Mouse (Mus musculus): Measurements from ENCODE around the gene Cox5a. TPM values are rescaled to one million over a fixed set of nuclear protein-coding genes. Genes with fewer than 3 reads are reported as not detected.

The Cox5a gene
- polyA plus RNA-seq (2015; fragmentation: Nextera tagmentation; extraction: Ambion mirVana), result 761 and 777 TPM in 2 replicates

- ATAC-seq, result peak; percentile 98
- no peaks in the 10 kb centered on the region for H3K36me3 ChIP-seq (replicated peaks; ENCODE audit: insufficient read depth, low read length)
- H3K9ac ChIP-seq (replicated peaks), result peak within 1 kb of the TSS; percentile 98
- TF ChIP-seq CTCF (IDR thresholded peaks at IDR 0.05; ENCODE audit: low read depth) (peak; percentile 28), EP300 (IDR thresholded peaks at IDR 0.05; ENCODE audit: low read depth) (no peak; the same call in 1 of the 2 replicates)
- peak within 1 kb of the TSS; percentile 88 for H3K4me2 ChIP-seq (ENCODE audit: low read depth, low read length)
- peaks cover 30% of the 10 kb centered on the region for H3K4me1 ChIP-seq (ENCODE audit: insufficient read depth)
- peak; percentile 95 for DNase-seq
- H3K27me3 ChIP-seq (ENCODE audit: insufficient read depth, low read length), result no peaks in the 10 kb centered on the region
- peak within 1 kb of the TSS; percentile 97 for H3K4me3 ChIP-seq (ENCODE audit: low read depth, low read length)
- peak within 1 kb of the TSS; percentile 99 for H3K27ac ChIP-seq (ENCODE audit: low read depth)
- no peaks in the 10 kb centered on the region for H3K9me3 ChIP-seq (ENCODE audit: low read length)
- WGBS (ENCODE audit: insufficient replicate concordance), result under 1% methylated on average over 92 of the region's 95 CpGs
Measured at GRCm38 (mm10) chr9:57521056-57521911, at the start of gene Cox5a. Cox5a (plus strand) TSS chr9:57521274.

- Histone ChIP-seq H3K4me3 (ENCODE audit: low read depth, low read length) (no peak overlapping the region), H3K4me1 (ENCODE audit: insufficient read depth) (no peaks in the 10 kb centered on the region), H3K27ac (ENCODE audit: low read depth) (no peak overlapping the region), H3K9ac (replicated peaks) (no peak overlapping the region), H3K9me3 (ENCODE audit: low read length) (no peaks in the 10 kb centered on the region), H3K36me3 (replicated peaks; ENCODE audit: insufficient read depth, low read length) (no peaks in the 10 kb centered on the region), H3K4me2 (ENCODE audit: low read depth, low read length) (no peak overlapping the region), H3K27me3 (ENCODE audit: insufficient read depth, low read length) (no peaks in the 10 kb centered on the region)
- peak; percentile 85 for DNase-seq
- peak; percentile 49; the same call in 1 of the 2 replicates for ATAC-seq
- TF ChIP-seq CTCF (IDR thresholded peaks at IDR 0.05; ENCODE audit: low read depth) (peak; percentile 99), EP300 (IDR thresholded peaks at IDR 0.05; ENCODE audit: low read depth) (no peak)
- 13% methylated on average over 7 of the region's 7 CpGs for WGBS (ENCODE audit: insufficient replicate concordance)
Measured at GRCm38 (mm10) chr9:57485774-57486173, 35.3 kb upstream of the Cox5a start.

GRCm38 (mm10) chr9:57487807-57488206, 33.3 kb upstream of the Cox5a start:
- H3K9me3 ChIP-seq (ENCODE audit: low read length), result no peaks in the 10 kb centered on the region

DNA sequence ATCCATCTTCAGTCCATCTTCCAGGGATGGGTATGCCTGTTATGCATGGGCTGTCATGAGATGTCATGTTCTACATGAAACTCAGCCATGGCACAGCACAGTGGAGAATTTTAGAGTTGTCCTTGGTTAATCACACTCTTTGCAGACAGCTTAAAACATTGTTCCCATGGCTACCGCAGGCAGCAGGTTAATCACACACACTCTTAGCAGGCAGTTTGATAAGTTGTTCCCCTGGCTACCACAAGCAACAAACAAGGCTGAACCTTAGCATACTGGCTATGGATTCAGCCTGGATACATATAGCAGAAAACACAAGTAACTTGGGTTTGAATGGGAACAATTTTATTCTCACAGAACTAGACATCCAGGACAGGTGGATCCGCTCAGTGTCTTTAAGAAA, 27.5 kb upstream of the Cox5a start:
- H3K36me3 ChIP-seq (replicated peaks; ENCODE audit: insufficient read depth, low read length), result no peaks in the 10 kb centered on the region
- no peaks in the 10 kb centered on the region for H3K27me3 ChIP-seq (ENCODE audit: insufficient read depth, low read length)
- DNase-seq (no peak), ATAC-seq (no peak)
- peaks cover 6% of the 10 kb centered on the region; the same call in 1 of the 2 replicates for H3K4me1 ChIP-seq (ENCODE audit: insufficient read depth)
- H3K27ac ChIP-seq (ENCODE audit: low read depth), result no peak overlapping the region
- 81% methylated on average over 2 of the region's 2 CpGs for WGBS (ENCODE audit: insufficient replicate concordance)
- H3K4me3 ChIP-seq (ENCODE audit: low read depth, low read length), result no peak overlapping the region
- no peak overlapping the region for H3K9ac ChIP-seq (replicated peaks)
- H3K4me2 ChIP-seq (ENCODE audit: low read depth, low read length), result no peak overlapping the region
- no peak for TF ChIP-seq CTCF (IDR thresholded peaks at IDR 0.05; ENCODE audit: low read depth)
- no peak for TF ChIP-seq EP300 (IDR thresholded peaks at IDR 0.05; ENCODE audit: low read depth)
- H3K9me3 ChIP-seq (ENCODE audit: low read length), result no peaks in the 10 kb centered on the region

More at GRCm38 (mm10) chr9:57487807-57488206, 33.3 kb upstream of the Cox5a start:
- ATAC-seq, result no peak
- no peak overlapping the region for H3K27ac ChIP-seq (ENCODE audit: low read depth)
- 50% methylated on average over 7 of the region's 7 CpGs for WGBS (ENCODE audit: insufficient replicate concordance)
- H3K4me2 ChIP-seq (ENCODE audit: low read depth, low read length), result no peak overlapping the region
- no peaks in the 10 kb centered on the region for H3K4me1 ChIP-seq (ENCODE audit: insufficient read depth)
- DNase-seq, result no peak
- H3K27me3 ChIP-seq (ENCODE audit: insufficient read depth, low read length), result no peaks in the 10 kb centered on the region
- H3K4me3 ChIP-seq (ENCODE audit: low read depth, low read length), result no peak overlapping the region
- H3K9ac ChIP-seq (replicated peaks), result no peak overlapping the region
- TF ChIP-seq EP300 (IDR thresholded peaks at IDR 0.05; ENCODE audit: low read depth) (no peak), CTCF (IDR thresholded peaks at IDR 0.05; ENCODE audit: low read depth) (no peak)
- no peaks in the 10 kb centered on the region for H3K36me3 ChIP-seq (replicated peaks; ENCODE audit: insufficient read depth, low read length)

GRCm38 (mm10) chr9:57494970-57495369, 26.1 kb upstream of the Cox5a start:
- TF ChIP-seq CTCF (IDR thresholded peaks at IDR 0.05; ENCODE audit: low read depth) (no peak), EP300 (IDR thresholded peaks at IDR 0.05; ENCODE audit: low read depth) (no peak)
- Histone ChIP-seq H3K4me1 (ENCODE audit: insufficient read depth) (peaks cover 6% of the 10 kb centered on the region; the same call in 1 of the 2 replicates), H3K4me3 (ENCODE audit: low read depth, low read length) (no peak overlapping the region), H3K36me3 (replicated peaks; ENCODE audit: insufficient read depth, low read length) (no peaks in the 10 kb centered on the region), H3K9ac (replicated peaks) (no peak overlapping the region), H3K27me3 (ENCODE audit: insufficient read depth, low read length) (peaks cover under 1% of the 10 kb centered on the region; the same call in 1 of the 2 replicates), H3K9me3 (ENCODE audit: low read length) (no peaks in the 10 kb centered on the region), H3K4me2 (ENCODE audit: low read depth, low read length) (no peak overlapping the region), H3K27ac (ENCODE audit: low read depth) (no peak overlapping the region)
- DNase-seq (no peak), ATAC-seq (no peak)

- no peaks in the 10 kb centered on the region for H3K36me3 ChIP-seq (replicated peaks; ENCODE audit: insufficient read depth, low read length)
- no peak overlapping the region for H3K4me2 ChIP-seq (ENCODE audit: low read depth, low read length)
- no peak overlapping the region for H3K27ac ChIP-seq (ENCODE audit: low read depth)
- peaks cover 6% of the 10 kb centered on the region; the same call in 1 of the 2 replicates for H3K4me1 ChIP-seq (ENCODE audit: insufficient read depth)
- H3K9me3 ChIP-seq (ENCODE audit: low read length), result no peaks in the 10 kb centered on the region
- ATAC-seq, result peak; percentile 68
- 42% methylated on average over 5 of the region's 5 CpGs for WGBS (ENCODE audit: insufficient replicate concordance)
- no peak overlapping the region for H3K9ac ChIP-seq (replicated peaks)
- DNase-seq, result no peak
- TF ChIP-seq EP300 (IDR thresholded peaks at IDR 0.05; ENCODE audit: low read depth), result no peak
- TF ChIP-seq CTCF (IDR thresholded peaks at IDR 0.05; ENCODE audit: low read depth), result no peak
- H3K27me3 ChIP-seq (ENCODE audit: insufficient read depth, low read length), result peaks cover 23% of the 10 kb centered on the region
- H3K4me3 ChIP-seq (ENCODE audit: low read depth, low read length), result no peak overlapping the region
Measured at GRCm38 (mm10) chr9:57497236-57497635, 23.8 kb upstream of the Cox5a start.

Data from liver, postnatal 0 days (tissue).